Mouse (Mus musculus): ENCODE measurements around the gene Erich6. TPM values are rescaled to one million over a fixed set of nuclear protein-coding genes. Genes with fewer than 3 reads are reported as not detected.

Gene Erich6
- polyA plus RNA-seq, 1 experiment from 2014 or later, result not detected

DNA sequence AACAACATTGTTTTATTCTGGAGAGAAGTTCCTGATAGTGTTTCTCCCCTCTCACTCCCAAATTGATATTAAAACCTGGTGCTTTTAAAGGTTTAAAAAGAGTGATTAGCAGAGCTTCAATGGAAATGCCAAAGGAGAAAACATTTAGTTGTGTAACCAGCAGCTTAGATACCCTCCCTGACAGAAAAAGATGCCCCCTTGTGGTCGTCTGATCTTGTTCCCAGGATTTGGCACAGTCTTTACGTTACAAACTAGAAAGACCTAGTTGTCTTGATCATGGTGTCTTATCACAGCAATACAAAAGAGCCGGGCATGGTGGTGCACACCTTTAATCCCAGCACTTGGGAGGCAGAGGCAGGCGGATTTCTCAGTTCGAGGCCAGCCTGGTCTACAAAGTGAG, 16.9 kb upstream of the Erich6 start:
- WGBS, result 61% methylated on average over 5 of the region's 5 CpGs
- no peak for ATAC-seq
- Histone ChIP-seq H3K27me3 (replicated peaks; ENCODE audit: control insufficient read depth, insufficient read depth, low read length) (no peaks in the 10 kb centered on the region), H3K9ac (ENCODE audit: low read depth, low read length) (no peak overlapping the region), H3K27ac (ENCODE audit: low read depth, low read length) (no peak overlapping the region), H3K36me3 (ENCODE audit: control insufficient read depth, insufficient read depth) (no peaks in the 10 kb centered on the region), H3K9me3 (ENCODE audit: control insufficient read depth) (no peaks in the 10 kb centered on the region), H3K4me3 (ENCODE audit: low read depth, low read length) (no peak overlapping the region), H3K4me2 (replicated peaks; ENCODE audit: low read depth) (no peak overlapping the region), H3K4me1 (replicated peaks; ENCODE audit: control insufficient read depth, insufficient read depth, low read length) (no peaks in the 10 kb centered on the region)
- peak; percentile 58 for TF ChIP-seq CTCF (IDR thresholded peaks at IDR 0.05; ENCODE audit: low read depth)

DNA sequence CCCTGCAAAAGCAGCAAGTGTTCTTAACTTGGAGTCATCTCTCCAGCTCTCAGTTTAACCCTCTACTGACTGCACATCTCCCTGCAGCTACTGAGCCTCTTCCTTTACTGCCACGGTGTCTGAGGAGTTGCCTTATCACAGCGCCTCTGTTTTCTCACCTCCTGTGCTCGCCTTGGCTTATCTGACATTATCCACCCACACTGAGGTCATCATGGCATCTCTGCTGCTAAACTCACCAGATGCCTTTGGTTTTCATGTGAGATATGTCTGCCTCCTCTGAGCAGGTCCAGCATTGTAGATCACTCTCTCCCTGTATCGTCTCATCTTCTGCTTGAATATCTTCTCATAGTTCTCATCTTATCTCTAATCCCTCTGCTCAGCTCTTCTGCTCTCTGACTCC, 13.3 kb upstream of the Erich6 start:
- TF ChIP-seq CTCF (IDR thresholded peaks at IDR 0.05; ENCODE audit: low read depth), result no peak

DNA sequence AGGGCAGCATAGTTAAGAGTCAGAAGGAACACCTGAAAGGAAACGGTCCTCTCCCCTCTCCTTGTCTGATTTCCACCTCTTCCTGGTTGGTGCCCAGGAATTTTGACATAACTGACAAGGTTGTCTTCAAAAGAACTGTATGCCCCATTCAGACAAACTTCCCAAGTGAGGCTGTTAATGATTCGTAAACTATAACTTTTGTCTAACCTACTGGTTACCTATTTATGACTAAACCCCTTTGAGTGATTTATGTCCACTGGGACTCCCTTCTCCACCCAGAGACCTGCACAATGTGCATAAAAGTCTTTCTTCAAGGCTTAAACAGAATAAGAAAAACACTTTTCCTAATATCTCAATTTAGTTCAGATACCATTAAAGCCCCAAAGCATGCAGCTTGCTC, 10.2 kb upstream of the Erich6 start:
- Histone ChIP-seq H3K9me3 (ENCODE audit: control insufficient read depth) (no peaks in the 10 kb centered on the region), H3K27me3 (replicated peaks; ENCODE audit: control insufficient read depth, insufficient read depth, low read length) (no peaks in the 10 kb centered on the region), H3K4me3 (ENCODE audit: low read depth, low read length) (no peak overlapping the region), H3K9ac (ENCODE audit: low read depth, low read length) (no peak overlapping the region), H3K27ac (ENCODE audit: low read depth, low read length) (no peak overlapping the region), H3K4me1 (replicated peaks; ENCODE audit: control insufficient read depth, insufficient read depth, low read length) (no peaks in the 10 kb centered on the region), H3K36me3 (ENCODE audit: control insufficient read depth, insufficient read depth) (no peaks in the 10 kb centered on the region), H3K4me2 (replicated peaks; ENCODE audit: low read depth) (no peak overlapping the region)
- no peak for TF ChIP-seq CTCF (IDR thresholded peaks at IDR 0.05; ENCODE audit: low read depth)
- 58% methylated on average over 2 of the region's 2 CpGs for WGBS
- no peak for ATAC-seq

More for the DNA sequence above, 13.3 kb upstream of the Erich6 start:
- ATAC-seq, result no peak
- Histone ChIP-seq H3K4me3 (ENCODE audit: low read depth, low read length) (no peak overlapping the region), H3K27ac (ENCODE audit: low read depth, low read length) (no peak overlapping the region), H3K4me2 (replicated peaks; ENCODE audit: low read depth) (no peak overlapping the region), H3K4me1 (replicated peaks; ENCODE audit: control insufficient read depth, insufficient read depth, low read length) (no peaks in the 10 kb centered on the region), H3K9ac (ENCODE audit: low read depth, low read length) (no peak overlapping the region), H3K27me3 (replicated peaks; ENCODE audit: control insufficient read depth, insufficient read depth, low read length) (no peaks in the 10 kb centered on the region), H3K36me3 (ENCODE audit: control insufficient read depth, insufficient read depth) (no peaks in the 10 kb centered on the region), H3K9me3 (ENCODE audit: control insufficient read depth) (no peaks in the 10 kb centered on the region)
- WGBS, result 50% methylated on average over 4 of the region's 4 CpGs

DNA sequence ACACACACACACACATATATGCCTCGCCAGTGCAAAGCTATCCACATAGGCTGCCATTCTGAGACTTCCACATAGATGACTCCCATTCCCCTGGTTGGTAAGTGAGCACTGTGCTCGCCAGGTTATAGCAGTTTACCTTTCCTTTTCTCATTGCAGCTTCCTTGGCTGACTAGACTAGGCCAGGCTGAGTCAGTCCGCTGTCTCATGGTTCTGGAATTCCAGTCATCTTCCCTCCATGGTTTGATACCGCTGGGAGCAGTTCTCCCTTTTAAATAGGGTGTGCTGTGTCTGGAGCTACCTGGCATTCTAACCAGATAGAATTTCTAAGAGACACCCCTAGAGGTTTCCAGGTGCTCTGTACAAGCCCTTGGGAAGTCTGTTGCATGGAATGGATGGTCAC, 9.2 kb upstream of the Erich6 start:
- H3K27ac ChIP-seq (ENCODE audit: low read depth, low read length), result no peak overlapping the region
- WGBS, result 86% methylated on average over 4 of the region's 4 CpGs
- no peak for ATAC-seq

DNA sequence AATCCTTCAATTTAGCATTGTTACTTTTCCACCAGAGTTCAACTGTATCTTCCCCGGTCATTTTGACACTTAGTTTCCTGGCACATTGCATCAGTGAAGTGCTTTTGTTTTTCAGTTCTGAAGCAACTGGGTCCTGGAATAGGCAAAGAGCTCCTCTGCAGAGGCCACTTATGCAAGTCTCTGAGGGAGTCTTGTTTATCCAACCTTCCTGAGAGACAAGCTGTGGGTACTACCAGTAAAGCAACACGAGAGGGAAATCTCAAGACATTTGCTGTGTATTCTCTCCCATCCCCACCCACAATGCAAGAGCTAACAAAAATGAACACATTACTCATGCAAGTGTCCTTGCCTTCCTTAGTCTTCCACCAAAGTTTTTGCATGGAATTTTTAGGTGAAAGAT, 5.3 kb downstream of the Erich6 start:
- Histone ChIP-seq H3K36me3 (ENCODE audit: control insufficient read depth, insufficient read depth) (no peaks in the 10 kb centered on the region), H3K27ac (ENCODE audit: low read depth, low read length) (no peak overlapping the region), H3K9ac (ENCODE audit: low read depth, low read length) (no peak overlapping the region), H3K4me1 (replicated peaks; ENCODE audit: control insufficient read depth, insufficient read depth, low read length) (no peaks in the 10 kb centered on the region), H3K4me3 (ENCODE audit: low read depth, low read length) (no peak overlapping the region), H3K9me3 (ENCODE audit: control insufficient read depth) (no peaks in the 10 kb centered on the region), H3K27me3 (replicated peaks; ENCODE audit: control insufficient read depth, insufficient read depth, low read length) (no peaks in the 10 kb centered on the region), H3K4me2 (replicated peaks; ENCODE audit: low read depth) (no peak overlapping the region)
- no peak for TF ChIP-seq CTCF (IDR thresholded peaks at IDR 0.05; ENCODE audit: low read depth)
- 79% methylated on average over 2 of the region's 2 CpGs for WGBS
- no peak for ATAC-seq

More for the DNA sequence above, 9.2 kb upstream of the Erich6 start:
- Histone ChIP-seq H3K36me3 (ENCODE audit: control insufficient read depth, insufficient read depth) (no peaks in the 10 kb centered on the region), H3K9me3 (ENCODE audit: control insufficient read depth) (no peaks in the 10 kb centered on the region), H3K27me3 (replicated peaks; ENCODE audit: control insufficient read depth, insufficient read depth, low read length) (no peaks in the 10 kb centered on the region), H3K4me1 (replicated peaks; ENCODE audit: control insufficient read depth, insufficient read depth, low read length) (no peaks in the 10 kb centered on the region), H3K4me2 (replicated peaks; ENCODE audit: low read depth) (no peak overlapping the region), H3K4me3 (ENCODE audit: low read depth, low read length) (no peak overlapping the region), H3K9ac (ENCODE audit: low read depth, low read length) (no peak overlapping the region)
- no peak for TF ChIP-seq CTCF (IDR thresholded peaks at IDR 0.05; ENCODE audit: low read depth)

DNA sequence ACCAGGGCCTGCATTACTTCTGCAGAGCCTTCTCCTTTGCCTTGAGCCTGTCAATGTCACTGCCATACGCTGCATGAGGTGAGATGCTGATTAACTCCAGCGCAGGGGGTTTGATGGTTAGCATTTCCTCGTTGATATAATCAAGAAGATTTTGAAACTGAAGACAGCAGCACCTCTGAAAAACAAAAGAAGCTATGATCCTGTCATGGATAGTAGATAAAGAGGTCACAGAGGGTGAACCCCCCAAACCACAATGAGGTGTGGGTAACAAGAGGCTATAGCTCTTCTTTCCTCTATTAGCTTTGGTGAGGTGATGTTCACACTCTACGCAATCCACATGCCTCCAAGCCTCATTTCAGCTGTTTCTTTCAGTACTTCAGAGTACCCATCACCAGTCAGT, 12.0 kb downstream of the Erich6 start:
- TF ChIP-seq CTCF (IDR thresholded peaks at IDR 0.05; ENCODE audit: low read depth), result no peak
- H3K9ac ChIP-seq (ENCODE audit: low read depth, low read length), result no peak overlapping the region
- H3K4me3 ChIP-seq (ENCODE audit: low read depth, low read length), result no peak overlapping the region
- no peaks in the 10 kb centered on the region for H3K9me3 ChIP-seq (ENCODE audit: control insufficient read depth)
- WGBS, result 82% methylated on average over 4 of the region's 4 CpGs
- no peaks in the 10 kb centered on the region for H3K4me1 ChIP-seq (replicated peaks; ENCODE audit: control insufficient read depth, insufficient read depth, low read length)
- no peak overlapping the region for H3K27ac ChIP-seq (ENCODE audit: low read depth, low read length)
- no peaks in the 10 kb centered on the region for H3K36me3 ChIP-seq (ENCODE audit: control insufficient read depth, insufficient read depth)
- no peak overlapping the region for H3K4me2 ChIP-seq (replicated peaks; ENCODE audit: low read depth)
- ATAC-seq, result no peak
- no peaks in the 10 kb centered on the region for H3K27me3 ChIP-seq (replicated peaks; ENCODE audit: control insufficient read depth, insufficient read depth, low read length)

Measured in intestine, postnatal 0 days (tissue).